Mouse (Mus musculus) MEL (cell line): ENCODE results near the gene Pik3cd.

Experiments
- CHD1 ChIP-seq: IDR thresholded peaks from 2 replicates; pipeline ENCODE4 v1.6.1; 2012; ENCODE audit warnings: low read depth, mild to moderate bottlenecking, inconsistent platforms, low read length, improper control_type of control experiment
- CTCF ChIP-seq, 3 experiments: IDR thresholded peaks in 2 of 3; conservative IDR thresholded peaks in 1 of 3; 2 replicates each; pipeline ENCODE4 v1.5.1; 2011 to 2012; ENCODE audit warnings: low read length in 3 of 3, low read depth in 2 of 3, mild to moderate bottlenecking in 2 of 3, improper control_type of control experiment in 1 of 3, inconsistent platforms in 1 of 3, mixed read lengths in 1 of 3, moderate library complexity in 1 of 3; ENCODE audit not compliant: control insufficient read depth in 1 of 3, insufficient read depth in 1 of 3, poor library complexity in 1 of 3, severe bottlenecking in 1 of 3
- ELF1 ChIP-seq: IDR thresholded peaks from 2 replicates; pipeline ENCODE4 v1.6.1; 2014; ENCODE audit warnings: low read depth, mild to moderate bottlenecking, inconsistent platforms, low read length, improper control_type of control experiment, moderate library complexity
- ETS1 ChIP-seq: IDR thresholded peaks from 2 replicates; pipeline ENCODE4 v1.6.1; 2012; ENCODE audit warnings: low read depth, mild to moderate bottlenecking, inconsistent platforms, low read length, improper control_type of control experiment, moderate library complexity
- MAFK ChIP-seq: IDR thresholded peaks from 2 replicates; pipeline ENCODE4 v1.6.1; 2011; ENCODE audit warnings: low read depth, mild to moderate bottlenecking, low read length, improper control_type of control experiment, borderline replicate concordance
- POLR2A ChIP-seq, 2 experiments: IDR thresholded peaks; 2 replicates each; pipeline ENCODE4 v1.6.1; 2011 to 2012; ENCODE audit warnings: low read length in 2 of 2, mild to moderate bottlenecking in 2 of 2, control low read depth in 1 of 2, improper control_type of control experiment in 1 of 2, low read depth in 1 of 2, moderate library complexity in 1 of 2; ENCODE audit not compliant: control insufficient read depth in 1 of 2, insufficient read depth in 1 of 2, poor library complexity in 1 of 2
- POLR2AphosphoS2 ChIP-seq: IDR thresholded peaks from 2 replicates; pipeline ENCODE4 v1.6.1; 2011; ENCODE audit warnings: low read length, improper control_type of control experiment
- SIN3A ChIP-seq: IDR thresholded peaks from 2 replicates; pipeline ENCODE4 v1.6.1; 2012; ENCODE audit warnings: low read length, improper control_type of control experiment, inconsistent platforms
- TAL1 ChIP-seq: IDR thresholded peaks from 2 replicates; pipeline ENCODE4 v1.6.1; 2012; ENCODE audit warnings: mild to moderate bottlenecking, inconsistent platforms, low read length, moderate library complexity, mixed read lengths
- USF1 ChIP-seq: IDR thresholded peaks from 2 replicates; pipeline ENCODE4 v1.6.1; 2014; ENCODE audit warnings: low read depth, mild to moderate bottlenecking, inconsistent platforms, low read length, improper control_type of control experiment, moderate library complexity

- TF ChIP-seq CTCF (IDR thresholded peaks at IDR 0.05 in 2 of 3, conservative IDR thresholded peaks at IDR 0.05 in 1 of 3; ENCODE audit: control insufficient read depth in 1 of 3, insufficient read depth in 1 of 3, low read depth in 2 of 3, low read length in 3 of 3, poor library complexity in 1 of 3, severe bottlenecking in 1 of 3), result no peak
- no peak for TF ChIP-seq POLR2A (IDR thresholded peaks at IDR 0.05; ENCODE audit: control insufficient read depth in 1 of 2, insufficient read depth in 1 of 2, low read depth in 1 of 2, low read length in 2 of 2, poor library complexity in 1 of 2)
- TF ChIP-seq SIN3A, result no peak
- TF ChIP-seq USF1, result no peak
- no peak for TF ChIP-seq ELF1
- no peak for TF ChIP-seq TAL1
- TF ChIP-seq POLR2AphosphoS2, result no peak
- TF ChIP-seq MAFK, result no peak
- TF ChIP-seq ETS1, result no peak
- TF ChIP-seq CHD1, result no peak
Measured at GRCm38 (mm10) chr4:149659495-149660116, 42.8 kb downstream of the Pik3cd start.
